Mouse (Mus musculus) lung, embryonic 16.5 days (tissue): ENCODE results near the gene Slc22a20. TPM values are rescaled to one million over a fixed set of nuclear protein-coding genes. Genes with fewer than 3 reads are reported as not detected.

Source experiments
- ATAC-seq: fragments of 200-750 bp; cut with Nextera tagmentation; 2 replicates; pipeline ENCODE4 v1.8.0; 2017; ENCODE audit warnings: low read depth, mild to moderate bottlenecking, moderate library complexity
- H3K27ac ChIP-seq: fragments of 300-500 bp; sonication (generic); 2 replicates; pipeline ENCODE4 v1.5.1; 2014; ENCODE audit warnings: mild to moderate bottlenecking, control low read depth, low read length
- H3K27me3 ChIP-seq: fragments of 300-500 bp; sonication (generic); 2 replicates; pipeline ENCODE4 v1.6.1; 2014; ENCODE audit warnings: low read depth, low read length, mixed read lengths; ENCODE audit not compliant: control insufficient read depth, insufficient read depth
- H3K36me3 ChIP-seq: fragments of 300-500 bp; sonication (generic); 2 replicates; pipeline ENCODE4 v1.6.1; 2014; ENCODE audit warnings: low read length; ENCODE audit not compliant: control insufficient read depth, insufficient read depth
- H3K4me1 ChIP-seq: fragments of 300-500 bp; sonication (generic); replicated peaks from 2 replicates; pipeline ENCODE4 v1.6.1; 2014; ENCODE audit warnings: low read length, mixed read lengths; ENCODE audit not compliant: control insufficient read depth, insufficient read depth
- H3K4me2 ChIP-seq: fragments of 300-500 bp; sonication (generic); 2 replicates; pipeline ENCODE4 v1.6.1; 2014; ENCODE audit warnings: low read depth, low read length, control low read depth
- H3K4me3 ChIP-seq: fragments of 300-500 bp; sonication (generic); 2 replicates; pipeline ENCODE4 v1.5.1; 2014; ENCODE audit warnings: mild to moderate bottlenecking, low read length, control low read depth
- H3K9ac ChIP-seq: fragments of 300-500 bp; sonication (generic); 2 replicates; pipeline ENCODE4 v1.6.1; 2014; ENCODE audit warnings: low read length, control low read depth
- H3K9me3 ChIP-seq: fragments of 300-500 bp; sonication (generic); 2 replicates; pipeline ENCODE4 v1.6.1; 2016; ENCODE audit warnings: low read length; ENCODE audit not compliant: control insufficient read depth
- WGBS: fragments of 180-500 bp; shearing (Covaris S2); extraction: QIAGEN DNeasy Blood & Tissue Kit; methylation state at CpG from one replicate; pipeline ENCODE4 v1.1.7; 2014; 5-methylcytosine and 5-hydroxymethylcytosine counted together
- polyA plus RNA-seq: library from polyadenylated mRNA; unstranded; fragments of >200 nt; fragmentation: Nextera tagmentation; extraction: Ambion mirVana; gene quantifications from 2 replicates; pipeline ENCODE4 v1.2.1, GENCODE M21; 2015

Gene Slc22a20
- polyA plus RNA-seq, 1 experiment from 2014 or later = not detected

- ATAC-seq = no peak
- WGBS = 27% methylated on average over 11 of the region's 11 CpGs
- peaks cover 48% of the 10 kb centered on the region for H3K4me1 ChIP-seq
Measured at GRCm38 (mm10) chr19:5925311-5925855, 60.6 kb downstream of the Slc22a20 start.

GRCm38 (mm10) chr19:5924713-5925093, 61.2 kb downstream of the Slc22a20 start, which contains the start of gene Cdc42ep2:
Gene Cdc42ep2, minus strand, starts transcription at chr19:5924816.
- Histone ChIP-seq H3K27me3 (no peaks in the 10 kb centered on the region), H3K27ac (peak within 1 kb of the TSS; percentile 94), H3K4me2 (peak within 1 kb of the TSS; percentile 77), H3K9me3 (no peaks in the 10 kb centered on the region), H3K36me3 (no peaks in the 10 kb centered on the region), H3K9ac (peak within 1 kb of the TSS; percentile 75), H3K4me3 (peak within 1 kb of the TSS; percentile 73), H3K4me1 (peaks cover 41% of the 10 kb centered on the region)
- ATAC-seq = peak; percentile 94
- under 1% methylated on average over 18 of the region's 18 CpGs for WGBS

More at GRCm38 (mm10) chr19:5925311-5925855, 60.6 kb downstream of the Slc22a20 start:
- Histone ChIP-seq H3K27me3 (no peaks in the 10 kb centered on the region), H3K36me3 (no peaks in the 10 kb centered on the region), H3K4me3 (peak overlapping the region; percentile 73), H3K27ac (peak overlapping the region; percentile 82), H3K9me3 (no peaks in the 10 kb centered on the region), H3K4me2 (peak overlapping the region; percentile 77), H3K9ac (peak overlapping the region; percentile 60)

DNA sequence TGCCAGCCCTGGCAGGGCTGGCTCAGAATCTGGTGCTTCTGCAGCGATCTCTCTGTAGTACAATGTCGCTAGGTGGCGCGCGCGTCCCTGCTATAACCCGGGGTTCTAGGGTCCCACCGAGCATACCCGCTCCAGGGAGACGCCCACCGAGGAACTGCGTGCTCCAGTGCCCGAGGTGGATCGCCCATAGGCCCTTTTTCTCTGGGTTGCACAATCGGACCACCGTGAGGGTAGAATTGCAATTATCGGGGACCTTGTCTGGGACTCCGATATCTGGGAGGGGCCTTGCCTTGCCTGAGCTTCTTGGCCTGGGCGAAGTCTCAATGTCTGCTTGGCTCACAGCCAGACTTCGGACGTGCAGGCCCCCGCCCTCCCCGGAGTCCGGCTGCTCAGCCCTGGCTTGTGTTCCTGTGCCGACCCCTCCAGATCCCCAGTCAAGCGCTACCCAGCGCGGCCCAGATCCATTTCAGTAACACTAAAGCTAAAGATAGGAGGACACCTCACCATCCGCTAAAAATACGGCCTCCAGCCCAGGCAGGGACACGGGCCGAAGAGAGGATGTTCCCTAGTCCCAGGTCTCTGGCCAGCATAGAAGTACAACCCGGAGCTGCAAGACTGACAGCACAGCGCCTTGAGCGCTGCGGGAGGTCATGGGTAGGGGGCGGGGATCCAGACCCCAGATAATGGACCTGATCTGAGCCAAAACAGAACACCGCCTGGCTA, 61.8 kb downstream of the Slc22a20 start:
- WGBS = under 1% methylated on average over 38 of the region's 38 CpGs
- peak overlapping the region; percentile 94 for H3K27ac ChIP-seq

DNA sequence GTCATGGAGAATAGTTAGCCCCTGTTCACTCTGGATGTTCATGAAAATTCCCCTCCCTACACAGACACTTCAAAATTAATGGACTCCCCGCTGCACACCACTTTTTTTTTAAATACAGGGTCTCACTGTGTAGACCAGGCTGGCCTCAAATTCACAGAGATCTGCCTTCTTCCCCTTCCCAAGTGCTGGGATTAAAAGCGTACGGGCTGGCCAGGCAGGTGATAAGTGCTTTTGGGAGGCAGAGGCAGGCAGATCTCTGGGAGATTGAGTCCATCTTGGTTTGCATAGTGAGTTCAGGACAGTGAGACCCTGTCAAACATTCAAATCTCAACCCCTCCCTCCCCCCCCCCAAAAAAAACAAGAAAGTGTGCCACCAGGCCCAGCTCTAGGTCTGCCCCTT, 63.0 kb downstream of the Slc22a20 start:
- H3K9ac ChIP-seq = peak overlapping the region; percentile 43; the same call in 1 of the 2 replicates

More for the DNA sequence above, 61.8 kb downstream of the Slc22a20 start:
- Histone ChIP-seq H3K4me3 (peak overlapping the region; percentile 73), H3K36me3 (no peaks in the 10 kb centered on the region), H3K9me3 (no peaks in the 10 kb centered on the region), H3K27me3 (no peaks in the 10 kb centered on the region), H3K4me1 (peaks cover 36% of the 10 kb centered on the region), H3K9ac (peak overlapping the region; percentile 75), H3K4me2 (peak overlapping the region; percentile 77)
- peak; percentile 83 for ATAC-seq

DNA sequence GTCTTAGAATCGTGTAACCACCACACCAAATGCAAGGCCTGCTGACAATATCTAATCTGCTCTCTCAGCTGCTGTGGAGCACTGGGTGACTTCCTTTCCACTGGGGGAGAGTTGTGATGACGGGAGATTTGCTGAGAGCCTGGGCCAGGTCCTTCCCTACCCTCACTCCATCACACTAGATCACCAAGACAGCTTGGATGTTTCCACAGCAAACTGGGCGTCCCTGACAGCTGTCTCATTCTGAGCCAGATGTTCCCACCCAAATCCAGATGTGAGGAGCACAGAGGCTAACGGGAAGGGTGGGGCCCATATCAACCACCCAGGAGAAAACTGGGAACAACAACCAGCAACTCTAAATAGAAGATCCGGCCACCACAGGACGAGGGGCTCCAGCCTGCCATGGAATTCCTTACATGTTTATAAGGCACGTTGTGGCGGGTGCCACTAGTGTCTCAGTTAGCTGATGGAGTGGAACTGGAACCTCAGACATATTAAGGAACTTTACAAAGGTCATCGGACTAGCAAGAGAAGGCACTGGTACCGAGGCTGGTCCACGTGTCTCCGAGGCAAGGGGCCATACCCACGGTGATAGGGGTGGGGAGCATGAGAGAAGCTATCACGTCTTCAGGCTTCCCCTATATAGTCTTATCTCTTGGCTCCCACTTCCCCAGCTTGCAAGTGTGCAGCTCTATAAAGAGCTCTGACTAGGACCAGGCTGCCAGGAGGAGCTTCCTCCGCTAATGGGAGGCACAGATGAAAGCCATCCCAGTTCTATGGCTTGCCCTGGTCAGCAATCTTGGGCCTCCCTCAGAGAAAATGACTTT, 63.6 kb downstream of the Slc22a20 start:
- no peak for ATAC-seq
- H3K27me3 ChIP-seq = no peaks in the 10 kb centered on the region
- peak overlapping the region; percentile 77 for H3K4me2 ChIP-seq
- H3K36me3 ChIP-seq = peaks cover 7% of the 10 kb centered on the region
- H3K9ac ChIP-seq = peak overlapping the region; percentile 43
- 55% methylated on average over 15 of the region's 15 CpGs for WGBS
- H3K4me3 ChIP-seq = peak overlapping the region; percentile 73
- H3K4me1 ChIP-seq = peaks cover 25% of the 10 kb centered on the region
- no peaks in the 10 kb centered on the region for H3K9me3 ChIP-seq
- 0 out of 2 replicates have a peak overlapping the region, but pooled peaks have one; percentile 9 for H3K27ac ChIP-seq

More for the DNA sequence above, 63.0 kb downstream of the Slc22a20 start:
- Histone ChIP-seq H3K27ac (no peak overlapping the region), H3K9me3 (no peaks in the 10 kb centered on the region), H3K4me2 (peak overlapping the region; percentile 77), H3K4me1 (peaks cover 25% of the 10 kb centered on the region), H3K36me3 (0 out of 2 replicates have a peak, but pooled peaks cover 3% of the 10 kb centered on the region), H3K27me3 (no peaks in the 10 kb centered on the region), H3K4me3 (peak overlapping the region; percentile 73; the same call in 1 of the 2 replicates)
- 98% methylated on average over 3 of the region's 3 CpGs for WGBS
- ATAC-seq = no peak

DNA sequence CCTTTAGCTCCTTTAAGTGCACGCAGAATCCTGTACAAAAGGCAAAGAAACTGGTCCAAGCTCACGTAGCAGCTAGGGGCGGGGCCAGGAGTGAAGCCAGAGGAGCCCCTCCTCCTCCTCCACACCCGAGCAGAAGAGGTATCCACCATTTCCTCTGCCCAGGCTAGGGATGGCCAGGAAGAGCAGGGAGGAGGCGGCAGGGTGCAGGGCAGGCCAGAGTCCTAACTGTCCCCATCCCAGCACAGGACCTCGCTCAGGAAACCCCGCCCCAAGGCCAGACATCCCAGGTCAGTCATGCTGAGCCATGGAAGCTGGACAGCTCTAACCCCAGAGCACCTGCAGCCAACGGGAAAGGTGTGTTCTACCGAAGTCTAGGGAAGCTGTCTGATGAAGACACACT, 64.2 kb downstream of the Slc22a20 start:
- H3K9me3 ChIP-seq = no peaks in the 10 kb centered on the region
- WGBS = 15% methylated on average over 9 of the region's 9 CpGs
- H3K4me2 ChIP-seq = peak overlapping the region; percentile 77
- peaks cover 25% of the 10 kb centered on the region for H3K4me1 ChIP-seq
- ATAC-seq = peak; percentile 9
- peaks cover 13% of the 10 kb centered on the region for H3K36me3 ChIP-seq
- H3K27ac ChIP-seq = 0 out of 2 replicates have a peak overlapping the region, but pooled peaks have one; percentile 9
- peak overlapping the region; percentile 43; the same call in 1 of the 2 replicates for H3K9ac ChIP-seq
- H3K27me3 ChIP-seq = no peaks in the 10 kb centered on the region
- H3K4me3 ChIP-seq = peak overlapping the region; percentile 73

Other genes starting within 250 kb of the Slc22a20 start
- 52.3 and 61.9 TPM in 2 replicates for gene Ltbp3, start 245.2 kb downstream of the Slc22a20 start, polyA plus RNA-seq
- gene Scyl1, start 214.7 kb downstream of the Slc22a20 start, polyA plus RNA-seq = 76.3 and 83.2 TPM in 2 replicates
- gene Frmd8, start 110.9 kb downstream of the Slc22a20 start, polyA plus RNA-seq = 56.4 and 61.1 TPM in 2 replicates
- 5.7 and 6.2 TPM in 2 replicates for gene Slc25a45, start 108.3 kb downstream of the Slc22a20 start, polyA plus RNA-seq
- 2.5 and 3.2 TPM in 2 replicates for gene Tigd3, start 92.0 kb downstream of the Slc22a20 start, polyA plus RNA-seq
- 155 TPM in 2 replicates for gene Dpf2, start 73.1 kb downstream of the Slc22a20 start, polyA plus RNA-seq
- 15.6 and 17.1 TPM in 2 replicates for gene Cdc42ep2, start 61.3 kb downstream of the Slc22a20 start, polyA plus RNA-seq
- gene Pola2, start 21.9 kb downstream of the Slc22a20 start, polyA plus RNA-seq = 64.2 and 70.0 TPM in 2 replicates
- gene Capn1, start 29.8 kb upstream of the Slc22a20 start, polyA plus RNA-seq = 12.3 and 12.8 TPM in 2 replicates
- gene Syvn1, start 60.4 kb upstream of the Slc22a20 start, polyA plus RNA-seq = 27.7 and 31.7 TPM in 2 replicates
- 72.9 and 74.6 TPM in 2 replicates for gene Mrpl49, start 71.6 kb upstream of the Slc22a20 start, polyA plus RNA-seq
- 757 and 774 TPM in 2 replicates for gene Fau, start 71.7 kb upstream of the Slc22a20 start, polyA plus RNA-seq
- gene Znhit2, start 75.0 kb upstream of the Slc22a20 start, polyA plus RNA-seq = 26.2 and 28.6 TPM in 2 replicates
- 12.1 and 19.6 TPM in 2 replicates for gene Tm7sf2, start 82.2 kb upstream of the Slc22a20 start, polyA plus RNA-seq
- 67.4 and 77.5 TPM in 2 replicates for gene Vps51, start 91.1 kb upstream of the Slc22a20 start, polyA plus RNA-seq
- not detected in 2 replicates for gene Tmem262, start 93.9 kb upstream of the Slc22a20 start, polyA plus RNA-seq
- 1.4 and 1.5 TPM in 2 replicates for gene Gm28374, start 96.1 kb upstream of the Slc22a20 start, polyA plus RNA-seq
- 69.1 and 71.8 TPM in 2 replicates for gene Zfpl1, start 98.8 kb upstream of the Slc22a20 start, polyA plus RNA-seq
- gene Cdca5, start 98.8 kb upstream of the Slc22a20 start, polyA plus RNA-seq = 40.5 and 42.8 TPM in 2 replicates
- not detected in 2 replicates for gene AC131692.1, start 108.3 kb upstream of the Slc22a20 start, polyA plus RNA-seq
- gene Naaladl1, start 119.6 kb upstream of the Slc22a20 start, polyA plus RNA-seq = 0.29 and 0.94 TPM in 2 replicates
- 32.5 and 36.4 TPM in 2 replicates for gene Sac3d1, start 132.5 kb upstream of the Slc22a20 start, polyA plus RNA-seq
- gene Snx15, start 142.2 kb upstream of the Slc22a20 start, polyA plus RNA-seq = 33.4 and 35.1 TPM in 2 replicates
- gene Batf2, start 154.8 kb upstream of the Slc22a20 start, polyA plus RNA-seq = 0.31 and 0.96 TPM in 2 replicates
- 95.2 and 95.7 TPM in 2 replicates for gene Arl2, start 155.4 kb upstream of the Slc22a20 start, polyA plus RNA-seq
- gene Majin, start 198.2 kb upstream of the Slc22a20 start, polyA plus RNA-seq = not detected in 2 replicates
- 0.63 and 0.88 TPM in 2 replicates for gene Gpha2, start 240.2 kb upstream of the Slc22a20 start, polyA plus RNA-seq
- 17.8 and 20.2 TPM in 2 replicates for gene Ppp2r5b, start 249.7 kb upstream of the Slc22a20 start, polyA plus RNA-seq